Mouse (Mus musculus): ENCODE results near the gene Polr2a. TPM values are rescaled to one million over a fixed set of nuclear protein-coding genes. Genes with fewer than 3 reads are reported as not detected.

The Polr2a gene
- total and polyA plus RNA-seq, 2 experiments from 2014 or later = 10.2 to 16.9 TPM

GRCm38 (mm10) chr11:69800138-69800391 lies 41.6 kb upstream of the Polr2a start:
- no peak for DNase-seq (ENCODE audit: low spot score)
- no peaks in the 10 kb centered on the region for H3K9me3 ChIP-seq (ENCODE audit: low read length)
- 0 out of 2 replicates have a peak, but pooled peaks cover 6% of the 10 kb centered on the region for H3K36me3 ChIP-seq (ENCODE audit: insufficient read depth, low read length)
- H3K9ac ChIP-seq (replicated peaks; ENCODE audit: low read length, poor library complexity, severe bottlenecking) = peak overlapping the region; percentile 68
- H3K27ac ChIP-seq (ENCODE audit: low read depth, low read length) = peak overlapping the region; percentile 90
- H3K4me2 ChIP-seq (ENCODE audit: low read depth, low read length, poor library complexity, severe bottlenecking) = peak overlapping the region; percentile 96
- H3K4me1 ChIP-seq (ENCODE audit: insufficient read depth, low read length) = peaks cover 10% of the 10 kb centered on the region; the same call in 1 of the 2 replicates
- H3K4me3 ChIP-seq (ENCODE audit: low read depth, low read length) = peak overlapping the region; percentile 49
- WGBS = under 1% methylated on average over 11 of the region's 11 CpGs
- H3K27me3 ChIP-seq (ENCODE audit: insufficient read depth, low read length) = peaks cover under 1% of the 10 kb centered on the region; the same call in 1 of the 2 replicates
- TF ChIP-seq CTCF (IDR thresholded peaks at IDR 0.05) = no peak
- peak; percentile 14 for ATAC-seq (ENCODE audit: low FRiP score)

- no peaks in the 10 kb centered on the region; the same call in 1 of the 2 replicates for H3K27me3 ChIP-seq (ENCODE audit: insufficient read depth, low read length)
- no peak for TF ChIP-seq CTCF (IDR thresholded peaks at IDR 0.05)
- H3K4me3 ChIP-seq (ENCODE audit: low read depth, low read length) = peak overlapping the region; percentile 49
- ATAC-seq (ENCODE audit: low FRiP score) = no peak
- peak overlapping the region; percentile 90 for H3K27ac ChIP-seq (ENCODE audit: low read depth, low read length)
- no peaks in the 10 kb centered on the region for H3K9me3 ChIP-seq (ENCODE audit: low read length)
- peaks cover 8% of the 10 kb centered on the region; the same call in 1 of the 2 replicates for H3K4me1 ChIP-seq (ENCODE audit: insufficient read depth, low read length)
- 11% methylated on average over 12 of the region's 12 CpGs for WGBS
- peak; percentile 48 for DNase-seq (ENCODE audit: low spot score)
- H3K36me3 ChIP-seq (ENCODE audit: insufficient read depth, low read length) = 0 out of 2 replicates have a peak, but pooled peaks cover 6% of the 10 kb centered on the region
- peak overlapping the region; percentile 68 for H3K9ac ChIP-seq (replicated peaks; ENCODE audit: low read length, poor library complexity, severe bottlenecking)
- peak overlapping the region; percentile 96 for H3K4me2 ChIP-seq (ENCODE audit: low read depth, low read length, poor library complexity, severe bottlenecking)
Observed at GRCm38 (mm10) chr11:69799394-69800137, 41.1 kb upstream of the Polr2a start.

- WGBS = 72% methylated on average over 7 of the region's 7 CpGs
- Histone ChIP-seq H3K4me3 (ENCODE audit: low read depth, low read length) (no peak overlapping the region), H3K27ac (ENCODE audit: low read depth, low read length) (no peak overlapping the region), H3K4me2 (ENCODE audit: low read depth, low read length, poor library complexity, severe bottlenecking) (no peak overlapping the region), H3K9ac (replicated peaks; ENCODE audit: low read length, poor library complexity, severe bottlenecking) (no peak overlapping the region), H3K36me3 (ENCODE audit: insufficient read depth, low read length) (0 out of 2 replicates have a peak, but pooled peaks cover 6% of the 10 kb centered on the region), H3K27me3 (ENCODE audit: insufficient read depth, low read length) (no peaks in the 10 kb centered on the region; the same call in 1 of the 2 replicates), H3K4me1 (ENCODE audit: insufficient read depth, low read length) (peaks cover 8% of the 10 kb centered on the region; the same call in 1 of the 2 replicates), H3K9me3 (ENCODE audit: low read length) (no peaks in the 10 kb centered on the region)
- DNase-seq (ENCODE audit: low spot score) (no peak), ATAC-seq (ENCODE audit: low FRiP score) (no peak)
- no peak for TF ChIP-seq CTCF (IDR thresholded peaks at IDR 0.05)
Observed at GRCm38 (mm10) chr11:69797924-69798323, 39.5 kb upstream of the Polr2a start.

- WGBS = 5% methylated on average over 12 of the region's 13 CpGs
- peak overlapping the region; percentile 80 for H3K4me2 ChIP-seq (ENCODE audit: low read depth, low read length, poor library complexity, severe bottlenecking)
- H3K36me3 ChIP-seq (ENCODE audit: insufficient read depth, low read length) = 0 out of 2 replicates have a peak, but pooled peaks cover 6% of the 10 kb centered on the region
- TF ChIP-seq CTCF (IDR thresholded peaks at IDR 0.05) = no peak
- no peaks in the 10 kb centered on the region; the same call in 1 of the 2 replicates for H3K27me3 ChIP-seq (ENCODE audit: insufficient read depth, low read length)
- no peak for ATAC-seq (ENCODE audit: low FRiP score)
- no peak for DNase-seq (ENCODE audit: low spot score)
- no peak overlapping the region for H3K27ac ChIP-seq (ENCODE audit: low read depth, low read length)
- H3K9ac ChIP-seq (replicated peaks; ENCODE audit: low read length, poor library complexity, severe bottlenecking) = no peak overlapping the region
- H3K9me3 ChIP-seq (ENCODE audit: low read length) = no peaks in the 10 kb centered on the region
- H3K4me1 ChIP-seq (ENCODE audit: insufficient read depth, low read length) = peaks cover 8% of the 10 kb centered on the region; the same call in 1 of the 2 replicates
- H3K4me3 ChIP-seq (ENCODE audit: low read depth, low read length) = peak overlapping the region; percentile 40
Observed at GRCm38 (mm10) chr11:69795983-69796435, 37.6 kb upstream of the Polr2a start.

- Histone ChIP-seq H3K9ac (replicated peaks; ENCODE audit: low read length, poor library complexity, severe bottlenecking) (no peak within 1 kb of the TSS), H3K36me3 (ENCODE audit: insufficient read depth, low read length) (0 out of 2 replicates have a peak, but pooled peaks cover 6% of the 10 kb centered on the region), H3K27ac (ENCODE audit: low read depth, low read length) (no peak within 1 kb of the TSS), H3K4me1 (ENCODE audit: insufficient read depth, low read length) (peaks cover 8% of the 10 kb centered on the region; the same call in 1 of the 2 replicates), H3K9me3 (ENCODE audit: low read length) (no peaks in the 10 kb centered on the region), H3K4me3 (ENCODE audit: low read depth, low read length) (peak within 1 kb of the TSS; percentile 40), H3K4me2 (ENCODE audit: low read depth, low read length, poor library complexity, severe bottlenecking) (peak within 1 kb of the TSS; percentile 80), H3K27me3 (ENCODE audit: insufficient read depth, low read length) (no peaks in the 10 kb centered on the region; the same call in 1 of the 2 replicates)
- DNase-seq (ENCODE audit: low spot score) = peak; percentile 97
- TF ChIP-seq CTCF (IDR thresholded peaks at IDR 0.05) = no peak
- ATAC-seq (ENCODE audit: low FRiP score) = peak; percentile 90
- WGBS = 3% methylated on average over 52 of the region's 52 CpGs
Observed at GRCm38 (mm10) chr11:69795168-69795982, 36.9 kb upstream of the Polr2a start, which contains the start of gene Chrnb1. Gene Chrnb1 (minus strand): TSS chr11:69795943.

Data from midbrain, postnatal 0 days (tissue).